Mouse (Mus musculus) mouse trophoblast stem cell (cell line): ENCODE results near the gene Tepp.

Source experiments
- in situ Hi-C, 2 experiments: fragments of 300-500 bp; cut with MseI, MboI; formaldehyde crosslinking; loops; 2 replicates in 1 of 2; 3 replicates in 1 of 2; pipeline ENCODE4 v1.15.1; 2025

Gene Tepp

DNA sequence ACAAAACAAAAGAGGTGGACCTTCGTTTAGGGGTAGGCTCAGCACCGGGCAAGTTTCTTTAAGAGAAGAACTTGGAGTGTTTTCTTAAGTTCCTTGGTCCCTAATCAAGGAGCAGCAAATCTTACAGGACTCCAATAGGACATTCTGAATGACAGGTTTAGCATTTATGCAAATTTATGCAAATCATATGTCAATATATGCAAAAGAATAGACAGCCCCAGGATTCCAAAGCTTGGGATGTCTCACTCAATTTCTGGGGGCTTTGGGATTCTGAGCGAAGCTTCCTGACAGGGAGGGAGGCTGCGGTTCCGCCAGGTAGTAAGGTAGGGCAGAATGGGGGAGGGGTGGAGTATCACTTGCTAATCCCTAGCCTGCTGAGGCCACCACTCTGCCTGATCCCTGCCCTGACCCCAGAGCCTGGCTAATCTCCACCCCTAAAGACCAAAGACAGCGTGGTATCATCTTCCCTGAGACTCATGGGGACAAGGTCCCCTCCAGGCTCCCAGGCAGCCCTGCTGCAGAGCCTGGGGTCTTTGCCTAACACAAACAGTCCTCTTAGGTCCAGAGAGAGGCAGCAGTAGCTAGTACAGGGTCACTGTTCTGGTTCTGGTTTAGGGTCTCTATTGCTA, at the start of gene Tepp:
Gene Tepp, plus strand, starts transcription at position 225 of the 629 bp plus-strand sequence.
- in situ Hi-C loops, result no loop called here

- in situ Hi-C loops, result no loop called here
Measured at GRCm38 (mm10) chr8:95262181-95262580, 48.2 kb upstream of the Tepp start.

GRCm38 (mm10) chr8:95270501-95270900, 39.9 kb upstream of the Tepp start:
- in situ Hi-C loops, result no loop called here

GRCm38 (mm10) chr8:95271841-95272240, 38.5 kb upstream of the Tepp start:
- in situ Hi-C loops, result no loop called here

GRCm38 (mm10) chr8:95272871-95273270, 37.5 kb upstream of the Tepp start:
- in situ Hi-C loops, result no loop called here

DNA sequence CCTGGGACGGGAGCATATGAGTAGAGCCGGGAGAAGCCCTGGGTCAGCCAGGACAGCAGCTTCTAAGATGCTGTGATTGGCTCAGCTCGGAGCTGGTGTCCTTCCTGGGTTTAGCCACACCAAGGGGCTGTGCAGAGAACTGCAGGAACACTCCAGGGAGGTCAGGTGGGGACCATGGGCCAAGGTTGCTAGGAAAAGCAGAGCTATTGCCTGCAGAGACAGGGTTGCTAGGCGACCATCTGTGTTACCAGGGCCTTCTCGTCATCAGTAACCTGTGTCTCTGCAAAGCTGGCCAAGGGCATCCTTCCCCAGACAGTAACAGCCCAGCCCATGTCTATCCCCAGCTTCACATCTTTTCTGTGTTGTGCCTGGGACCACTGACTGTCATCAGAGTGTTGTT, 28.9 kb upstream of the Tepp start:
- in situ Hi-C loops, result no loop called here

DNA sequence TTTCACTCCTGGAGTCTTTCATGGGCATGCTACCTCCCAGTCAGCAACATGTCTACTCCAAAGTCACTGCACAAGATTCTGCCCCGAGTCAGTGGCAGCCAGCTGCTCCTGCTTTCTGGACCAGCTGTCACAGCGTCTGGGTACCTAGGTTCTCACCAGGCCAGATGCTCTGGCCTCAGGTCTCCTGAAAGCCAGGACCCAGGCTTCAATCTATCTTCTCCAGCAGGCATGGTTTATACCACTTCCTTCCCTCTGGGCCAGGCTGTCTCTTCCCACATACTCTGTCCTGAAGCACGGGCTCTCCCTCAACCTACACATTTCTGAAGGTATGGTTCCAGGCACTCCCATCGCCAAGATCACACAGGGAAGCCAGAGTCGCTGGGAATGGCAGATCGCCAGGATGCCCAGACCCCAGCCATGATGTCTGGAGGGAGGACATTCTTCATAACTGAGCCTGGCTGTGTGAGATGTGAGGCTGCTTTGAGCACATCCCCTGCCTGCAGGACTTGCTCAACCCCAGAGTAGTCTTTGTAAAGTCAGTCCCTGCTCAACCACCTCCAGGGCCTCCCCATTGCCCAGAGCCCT, 21.2 kb upstream of the Tepp start:
- in situ Hi-C loops, result no loop called here

- in situ Hi-C loops, result no loop called here
Measured at GRCm38 (mm10) chr8:95293172-95293571, 17.2 kb upstream of the Tepp start.

DNA sequence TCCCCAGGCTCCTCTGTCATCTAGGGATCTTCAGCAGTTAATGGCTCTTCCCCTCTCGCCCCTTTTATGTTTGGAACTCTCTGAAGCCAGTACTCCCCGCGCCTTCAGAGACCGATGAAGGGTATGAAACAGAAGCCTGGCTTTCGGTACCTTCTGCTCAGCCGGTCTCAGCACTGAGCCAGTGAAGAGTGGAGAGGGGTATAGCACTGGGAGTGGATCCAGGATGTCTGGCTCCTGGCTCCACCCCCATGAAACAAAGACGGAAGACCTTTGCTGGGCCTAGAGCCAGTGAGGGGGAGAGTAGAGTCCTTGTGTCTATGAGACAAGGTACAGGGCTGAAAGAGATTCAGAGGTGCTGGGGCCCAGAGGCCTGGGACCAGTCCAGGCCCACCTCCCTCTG, 16.5 kb upstream of the Tepp start:
- in situ Hi-C loops, result no loop called here

DNA sequence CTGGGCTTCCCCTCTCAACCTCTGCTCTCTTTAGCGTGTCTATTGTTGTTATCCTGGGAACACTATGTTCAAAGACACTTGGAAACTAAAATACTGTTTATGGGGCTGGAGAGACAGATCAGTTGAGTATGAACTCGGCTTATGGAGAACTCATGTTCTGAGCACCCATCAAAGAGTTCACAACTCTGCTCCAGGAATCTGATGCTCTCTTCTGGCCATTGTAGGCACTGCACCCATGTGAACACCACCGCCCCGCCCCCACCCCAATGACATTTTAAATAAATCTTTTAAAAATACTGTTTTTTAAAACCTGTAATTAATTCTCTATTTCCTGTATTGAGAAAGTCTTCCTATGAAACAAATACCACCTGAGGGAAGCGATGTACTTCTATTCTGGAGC, 8.0 kb upstream of the Tepp start:
- in situ Hi-C loops, result no loop called here

GRCm38 (mm10) chr8:95305526-95305925, 4.8 kb upstream of the Tepp start:
- in situ Hi-C loops, result loop anchor here in 1 of 2 experiments (5.0 kb wide), 1 partner anchor 48 kb away; no protein-coding TSS in a partner anchor

- in situ Hi-C loops, result loop anchor here in 1 of 2 experiments (5.0 kb wide), 1 partner anchor 49 kb away; no protein-coding TSS in a partner anchor
Measured at GRCm38 (mm10) chr8:95306431-95306830, 3.9 kb upstream of the Tepp start, which contains the start of gene Cngb1. Gene Cngb1, minus strand, starts transcription at chr8:95306585.

DNA sequence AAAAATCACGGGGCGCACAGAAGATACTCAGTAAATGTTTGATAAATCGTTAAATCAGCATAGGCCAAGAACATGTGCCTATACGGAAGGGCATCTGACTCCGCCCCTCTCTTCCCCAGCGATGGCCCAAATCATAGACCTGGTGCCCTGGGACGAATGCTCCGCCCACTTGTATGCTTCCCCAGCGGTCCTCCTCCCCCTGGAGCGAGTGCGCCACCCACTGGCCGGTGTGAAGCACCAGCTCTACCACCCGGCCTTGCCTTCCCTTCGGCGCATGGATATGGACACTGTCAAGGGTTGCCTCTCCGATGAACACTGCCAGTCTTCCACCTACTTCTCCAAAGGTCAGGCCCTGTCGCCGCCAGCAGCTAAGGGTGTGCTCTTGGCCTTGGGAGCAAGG, 2.5 kb downstream of the Tepp start:
- in situ Hi-C loops, result no loop called here

DNA sequence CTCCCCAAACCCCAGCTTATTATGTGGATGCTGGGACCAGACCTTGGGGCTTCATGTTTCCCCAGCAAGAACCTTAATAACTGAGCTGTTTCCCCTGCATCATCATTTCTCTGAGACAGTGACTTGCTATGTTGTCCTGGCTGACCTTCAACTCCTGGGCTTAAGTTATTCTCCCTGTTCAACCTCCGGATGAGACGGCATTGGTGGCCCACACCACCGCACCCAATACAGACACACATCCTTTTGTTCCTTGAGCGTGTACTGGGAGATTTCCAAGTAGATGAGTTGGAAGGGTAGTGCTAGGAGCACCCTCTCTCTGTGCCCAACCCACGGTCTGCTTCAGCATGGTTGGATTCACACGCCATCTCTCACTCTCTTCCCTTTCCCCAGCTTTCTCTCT, 3.5 kb downstream of the Tepp start:
- in situ Hi-C loops, result no loop called here

- in situ Hi-C loops, result no loop called here
Measured at GRCm38 (mm10) chr8:95314707-95315106, 4.3 kb downstream of the Tepp start.

- in situ Hi-C loops, result no loop called here
Measured at GRCm38 (mm10) chr8:95315350-95315749, 5.0 kb downstream of the Tepp start.

GRCm38 (mm10) chr8:95320224-95321139, 10.1 kb downstream of the Tepp start:
- in situ Hi-C loops, result no loop called here

DNA sequence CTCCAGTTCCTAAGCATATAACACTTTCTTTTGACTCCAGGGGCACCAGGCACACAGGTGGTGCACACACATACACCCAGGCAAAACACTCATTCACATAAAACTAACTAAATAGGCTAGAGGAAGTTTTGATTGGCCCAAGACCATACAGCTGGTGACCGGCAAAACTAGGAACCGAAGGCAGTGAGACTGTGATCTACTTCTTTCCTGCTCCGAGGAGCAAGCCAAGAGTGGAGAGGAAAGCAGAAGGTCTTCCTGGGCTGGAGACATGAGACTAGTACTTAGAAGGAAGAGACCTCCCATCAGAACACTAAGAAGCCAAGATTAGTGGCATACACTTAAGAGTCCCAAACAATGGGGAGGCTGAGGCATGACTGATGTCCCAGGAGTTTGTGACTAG, 12.8 kb downstream of the Tepp start:
- in situ Hi-C loops, result no loop called here

DNA sequence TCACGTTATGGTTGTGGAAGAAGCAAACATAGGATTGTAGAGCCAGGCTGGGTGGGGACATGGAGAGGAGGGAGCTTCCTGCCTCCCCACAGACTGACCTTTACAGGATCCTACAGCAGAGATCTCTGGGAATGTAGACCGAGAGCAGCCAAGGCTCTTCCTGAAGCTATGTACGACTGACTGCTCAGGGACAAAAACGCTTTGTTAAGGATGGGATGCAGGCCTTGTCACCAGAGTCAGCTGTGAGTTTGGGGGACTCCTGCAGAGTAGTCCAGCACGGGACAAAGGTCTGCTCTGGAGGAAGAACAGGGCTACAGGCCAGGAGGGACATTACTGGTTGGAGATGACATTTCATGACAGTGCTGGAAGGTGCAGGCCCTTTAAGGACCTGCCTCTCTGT, 14.3 kb downstream of the Tepp start:
- in situ Hi-C loops, result no loop called here

GRCm38 (mm10) chr8:95326822-95327221, 16.5 kb downstream of the Tepp start:
- in situ Hi-C loops, result no loop called here

DNA sequence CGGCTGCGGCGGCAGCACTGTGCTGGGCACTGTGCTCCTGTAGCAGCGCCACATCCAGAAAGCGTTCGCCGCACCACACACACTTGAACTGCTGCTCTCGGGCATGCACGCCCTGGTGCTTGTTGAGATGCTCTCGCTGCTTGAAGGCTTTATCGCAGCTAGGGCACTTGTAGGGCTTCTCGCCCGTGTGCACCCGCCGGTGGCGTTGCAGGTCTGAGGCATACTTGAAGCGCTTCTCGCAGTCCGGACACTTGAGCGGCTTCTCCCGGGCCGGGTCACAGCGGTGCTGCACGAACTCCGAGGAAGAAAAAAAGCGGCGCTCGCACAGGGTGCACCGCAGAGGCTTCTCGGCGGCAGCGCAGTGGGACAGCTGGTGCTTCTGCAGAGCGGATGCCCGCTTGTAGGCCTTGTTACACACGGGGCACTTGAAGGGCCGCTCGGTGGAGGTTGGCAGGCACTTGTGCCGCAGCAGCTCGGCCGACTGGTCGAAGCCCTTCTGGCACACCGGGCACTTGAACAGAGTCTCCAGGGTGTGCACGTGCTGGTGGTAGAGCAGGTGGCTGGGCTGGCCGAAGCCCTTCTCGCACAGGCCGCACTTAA, 17.6 kb downstream of the Tepp start:
- in situ Hi-C loops, result no loop called here

GRCm38 (mm10) chr8:95330367-95330766, 20.0 kb downstream of the Tepp start:
- in situ Hi-C loops, result no loop called here
